Mouse (Mus musculus) forebrain, embryonic 11.5 days (tissue): ENCODE measurements around the gene Dcp1a. TPM values are rescaled to one million over a fixed set of nuclear protein-coding genes. Genes with fewer than 3 reads are reported as not detected.
"Not testable (repeated sequence)": the region's sequence is repeated elsewhere in the genome, so short reads cannot be mapped to it uniquely, and the experiment has no call there.

ENCODE experiments used
- ATAC-seq: fragments of 200-750 bp; cut with Nextera tagmentation; replicated peaks from 2 replicates; pipeline ENCODE4 v1.8.0; 2017; ENCODE audit warnings: moderate TSS enrichment; ENCODE audit not compliant: low FRiP score
- DNase-seq: peaks from one replicate; pipeline ENCODE4 v3.0.0-alpha.2; 2017; ENCODE audit warnings: low spot score
- H3K27ac ChIP-seq: fragments of 300-500 bp; sonication (generic); 2 replicates; pipeline ENCODE4 v1.5.1; 2014; ENCODE audit warnings: low read depth, low read length
- H3K27me3 ChIP-seq: fragments of 300-500 bp; sonication (generic); 2 replicates; pipeline ENCODE4 v1.6.1; 2014; ENCODE audit warnings: mild to moderate bottlenecking, low read length, mixed read lengths; ENCODE audit not compliant: control insufficient read depth, insufficient read depth
- H3K36me3 ChIP-seq: fragments of 300-500 bp; sonication (generic); 2 replicates; pipeline ENCODE4 v1.6.1; 2014; ENCODE audit warnings: mild to moderate bottlenecking, low read length, moderate library complexity, mixed read lengths; ENCODE audit not compliant: control insufficient read depth, insufficient read depth
- H3K4me1 ChIP-seq: fragments of 300-500 bp; sonication (generic); replicated peaks from 2 replicates; pipeline ENCODE4 v1.6.1; 2014; ENCODE audit warnings: low read length, mixed read lengths; ENCODE audit not compliant: control insufficient read depth, insufficient read depth
- H3K4me2 ChIP-seq: fragments of 300-500 bp; sonication (generic); 2 replicates; pipeline ENCODE4 v1.6.1; 2014; ENCODE audit warnings: low read depth, mild to moderate bottlenecking, low read length, moderate library complexity, mixed read lengths; ENCODE audit not compliant: severe bottlenecking
- H3K4me3 ChIP-seq: fragments of 300-500 bp; sonication (generic); 2 replicates; pipeline ENCODE4 v1.5.1; 2014; ENCODE audit warnings: low read depth, low read length
- H3K9ac ChIP-seq: fragments of 300-500 bp; sonication (generic); 2 replicates; pipeline ENCODE4 v1.6.1; 2014; ENCODE audit warnings: low read length
- H3K9me3 ChIP-seq: fragments of 300-500 bp; sonication (generic); 2 replicates; pipeline ENCODE4 v1.6.1; 2016; ENCODE audit warnings: low read length, mixed read lengths; ENCODE audit not compliant: control insufficient read depth
- WGBS: fragments of 180-500 bp; shearing (Covaris S2); extraction: QIAGEN DNeasy Blood & Tissue Kit; methylation state at CpG from one replicate; pipeline ENCODE4 v1.1.7; 2014; 5-methylcytosine and 5-hydroxymethylcytosine counted together
- polyA plus RNA-seq: library from polyadenylated mRNA; unstranded; fragments of >200 nt; fragmentation: Nextera tagmentation; extraction: Ambion mirVana; gene quantifications from 2 replicates; pipeline ENCODE4 v1.2.1, GENCODE M21; 2014

Dcp1a gene
- polyA plus RNA-seq, 1 experiment from 2014 or later: 34.6 TPM

DNA sequence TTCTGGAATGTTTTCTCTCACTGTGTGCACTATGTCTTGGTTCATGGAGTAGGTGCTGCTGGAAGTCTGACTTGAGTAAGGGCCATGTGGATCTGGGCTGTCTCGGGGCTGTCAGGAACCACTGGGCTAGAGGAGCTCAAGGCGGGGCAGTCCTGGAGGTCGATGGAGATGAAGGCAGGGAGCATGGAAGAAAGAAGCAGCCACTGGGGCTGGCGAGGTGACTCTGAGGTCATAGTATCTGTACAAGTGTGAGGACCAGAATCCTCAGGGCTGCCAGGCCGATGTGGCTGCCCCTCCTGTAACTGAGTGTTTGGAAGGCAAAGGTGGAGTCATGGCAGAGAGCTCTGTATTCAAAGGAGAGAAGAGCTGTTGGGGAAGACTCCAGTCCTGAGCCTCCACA is 49.6 kb downstream of the Dcp1a start:
- H3K9ac ChIP-seq: no peak overlapping the region
- H3K4me3 ChIP-seq: no peak overlapping the region
- H3K4me1 ChIP-seq: 0 out of 2 replicates have a peak, but pooled peaks cover 3% of the 10 kb centered on the region
- H3K27ac ChIP-seq: no peak overlapping the region
- ATAC-seq (no peak), DNase-seq (no peak)
- H3K36me3 ChIP-seq: peaks cover 6% of the 10 kb centered on the region
- H3K27me3 ChIP-seq: no peaks in the 10 kb centered on the region
- no peaks in the 10 kb centered on the region for H3K9me3 ChIP-seq
- no peak overlapping the region for H3K4me2 ChIP-seq
- 90% methylated on average over 5 of the region's 5 CpGs for WGBS

DNA sequence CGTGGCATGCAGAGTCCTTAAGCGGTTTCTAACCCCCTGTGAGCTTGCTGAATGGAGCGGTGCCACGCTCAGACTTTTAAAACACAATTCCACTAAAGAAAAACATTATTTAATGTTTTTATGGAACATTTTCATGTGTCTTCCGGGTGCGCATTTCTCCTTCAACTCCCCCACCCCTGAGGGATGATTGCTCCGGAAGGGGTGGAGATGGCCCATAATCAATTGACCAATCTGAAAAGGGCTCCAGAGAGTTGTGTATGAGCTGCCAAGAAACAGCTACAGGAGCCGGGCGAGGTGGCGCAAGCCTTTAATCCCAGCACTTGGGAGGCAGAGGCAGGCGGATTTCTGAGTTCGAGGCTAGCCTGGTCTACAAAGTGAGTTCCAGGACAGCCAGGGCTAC is 50.1 kb downstream of the Dcp1a start:
- 95% methylated on average over 12 of the region's 12 CpGs for WGBS
- no peaks in the 10 kb centered on the region for H3K27me3 ChIP-seq
- no peaks in the 10 kb centered on the region for H3K9me3 ChIP-seq
- H3K9ac ChIP-seq: no peak overlapping the region
- H3K4me1 ChIP-seq: 0 out of 2 replicates have a peak, but pooled peaks cover 3% of the 10 kb centered on the region
- DNase-seq (no peak), ATAC-seq (no peak)
- no peak overlapping the region for H3K27ac ChIP-seq
- H3K4me3 ChIP-seq: no peak overlapping the region
- H3K36me3 ChIP-seq: peaks cover 5% of the 10 kb centered on the region
- H3K4me2 ChIP-seq: no peak overlapping the region

DNA sequence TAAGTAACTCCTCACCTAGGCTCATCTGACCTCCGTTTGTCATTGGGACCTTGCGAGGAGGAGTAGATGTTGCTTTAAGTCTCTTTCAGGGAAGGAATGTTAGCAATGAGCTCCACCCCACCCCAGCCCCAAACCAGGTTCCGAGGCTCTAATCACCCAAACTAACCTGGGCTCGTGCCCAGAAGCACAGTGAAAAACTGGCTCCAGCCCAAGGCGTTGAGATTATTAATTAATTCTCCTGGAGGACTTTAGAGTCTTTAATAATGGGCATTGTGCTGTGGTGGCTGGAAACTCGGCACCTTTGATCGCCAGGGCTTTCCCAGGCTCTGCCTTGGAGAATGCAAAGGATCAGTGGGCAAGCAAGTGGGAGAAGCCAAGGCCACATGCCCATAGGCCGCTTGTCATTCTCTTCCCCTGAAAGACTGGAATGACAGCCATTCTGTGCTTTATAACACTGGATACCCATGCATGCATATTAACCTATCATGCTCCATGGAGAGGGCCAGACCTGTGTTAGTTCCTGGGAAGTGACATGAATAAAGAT is 51.5 kb downstream of the Dcp1a start:
- no peak overlapping the region for H3K4me3 ChIP-seq
- DNase-seq (no peak), ATAC-seq (no peak)
- no peaks in the 10 kb centered on the region for H3K9me3 ChIP-seq
- H3K27me3 ChIP-seq: no peaks in the 10 kb centered on the region
- peaks cover 5% of the 10 kb centered on the region for H3K36me3 ChIP-seq
- 77% methylated on average over 8 of the region's 8 CpGs for WGBS
- 0 out of 2 replicates have a peak, but pooled peaks cover 3% of the 10 kb centered on the region for H3K4me1 ChIP-seq
- no peak overlapping the region for H3K9ac ChIP-seq
- no peak overlapping the region for H3K27ac ChIP-seq
- no peak overlapping the region for H3K4me2 ChIP-seq

DNA sequence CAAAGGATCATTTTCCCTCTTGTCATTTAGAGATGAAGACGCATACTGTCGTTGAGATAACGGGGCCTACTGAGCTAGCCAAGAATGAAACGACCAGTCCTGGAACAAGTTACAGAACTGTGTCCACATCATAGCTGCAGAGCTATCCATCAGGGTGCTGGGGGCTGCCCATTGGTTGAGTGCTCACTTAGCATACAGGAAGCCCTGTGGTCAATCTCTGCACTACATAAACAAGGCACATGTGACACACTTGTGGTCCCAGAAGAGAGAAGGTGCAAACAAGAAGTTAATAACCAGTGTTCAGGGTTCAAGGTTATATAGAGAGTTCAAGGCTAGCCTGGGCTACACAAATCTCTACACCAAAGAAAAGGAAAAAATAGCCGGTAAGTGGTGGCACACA is 52.1 kb downstream of the Dcp1a start:
- H3K36me3 ChIP-seq: peaks cover 2% of the 10 kb centered on the region
- DNase-seq (no peak), ATAC-seq (no peak)
- H3K4me2 ChIP-seq: no peak overlapping the region
- WGBS: 84% methylated on average over 5 of the region's 5 CpGs
- no peak overlapping the region for H3K27ac ChIP-seq
- H3K27me3 ChIP-seq: no peaks in the 10 kb centered on the region
- no peak overlapping the region for H3K4me3 ChIP-seq
- 0 out of 2 replicates have a peak, but pooled peaks cover 3% of the 10 kb centered on the region for H3K4me1 ChIP-seq
- no peaks in the 10 kb centered on the region for H3K9me3 ChIP-seq
- no peak overlapping the region for H3K9ac ChIP-seq

DNA sequence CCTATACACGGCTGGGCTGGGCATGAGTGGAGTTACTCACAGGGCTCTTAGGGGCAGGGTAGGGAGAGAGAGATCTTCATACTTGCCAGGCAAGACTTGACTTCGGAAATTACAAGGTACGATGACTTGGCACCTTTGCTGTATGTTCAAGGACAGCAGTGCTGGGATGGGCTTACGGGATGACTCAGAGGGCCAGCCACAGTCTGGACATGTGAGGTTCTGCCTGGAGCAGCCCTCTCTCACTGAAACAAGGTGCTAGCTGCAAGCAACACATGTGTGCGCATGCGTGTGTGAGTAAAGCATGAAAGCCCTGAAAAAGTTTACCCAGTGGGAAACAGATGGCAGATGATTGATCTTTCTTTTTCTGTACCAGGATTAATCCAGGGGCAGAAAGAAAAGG is 52.6 kb downstream of the Dcp1a start:
- H3K36me3 ChIP-seq: no peaks in the 10 kb centered on the region; the same call in 1 of the 2 replicates
- no peak overlapping the region for H3K4me3 ChIP-seq
- H3K4me2 ChIP-seq: no peak overlapping the region
- no peak overlapping the region for H3K9ac ChIP-seq
- no peak for ATAC-seq
- 98% methylated on average over 6 of the region's 6 CpGs for WGBS
- no peaks in the 10 kb centered on the region for H3K27me3 ChIP-seq
- DNase-seq: no peak
- 0 out of 2 replicates have a peak, but pooled peaks cover 3% of the 10 kb centered on the region for H3K4me1 ChIP-seq
- no peak overlapping the region for H3K27ac ChIP-seq
- H3K9me3 ChIP-seq: no peaks in the 10 kb centered on the region

DNA sequence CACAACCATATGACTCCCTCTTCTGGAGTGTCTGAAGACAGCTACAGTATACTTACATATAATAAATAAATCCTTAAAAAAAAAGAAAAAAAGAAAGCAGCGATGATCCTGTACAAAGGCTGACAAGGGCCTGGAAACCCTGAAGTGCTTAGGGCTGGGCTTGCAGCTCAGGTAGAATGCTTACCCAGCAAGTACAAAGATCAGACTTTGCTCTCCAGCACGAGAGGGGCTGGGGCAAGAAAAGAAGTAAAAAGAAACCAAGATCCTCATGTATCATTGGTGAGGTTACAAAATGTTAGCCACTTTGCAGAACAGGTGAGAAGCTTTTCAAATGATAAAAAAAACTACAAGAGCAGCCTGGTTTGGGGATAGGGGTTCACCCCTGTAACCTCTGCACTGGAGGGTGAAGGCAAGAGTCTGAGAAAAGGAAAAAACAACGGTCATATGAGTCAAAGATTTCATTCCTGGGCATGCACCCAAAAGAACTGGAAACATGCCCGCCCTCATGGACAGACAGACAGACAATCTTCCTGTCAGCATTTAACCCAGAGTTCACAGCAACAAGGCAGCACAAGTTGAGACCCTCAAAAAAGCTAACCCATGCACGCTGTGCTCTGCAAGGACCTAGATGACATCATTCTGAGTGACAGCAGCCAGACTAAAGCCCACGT is 54.6 kb downstream of the Dcp1a start:
- Histone ChIP-seq H3K27me3 (no peaks in the 10 kb centered on the region), H3K9me3 (no peaks in the 10 kb centered on the region), H3K4me3 (no peak overlapping the region), H3K36me3 (no peaks in the 10 kb centered on the region), H3K4me1 (0 out of 2 replicates have a peak, but pooled peaks cover 3% of the 10 kb centered on the region), H3K4me2 (no peak overlapping the region), H3K9ac (no peak overlapping the region), H3K27ac (no peak overlapping the region)
- DNase-seq: no peak
- ATAC-seq: no peak
- WGBS: 83% methylated on average over 6 of the region's 6 CpGs

DNA sequence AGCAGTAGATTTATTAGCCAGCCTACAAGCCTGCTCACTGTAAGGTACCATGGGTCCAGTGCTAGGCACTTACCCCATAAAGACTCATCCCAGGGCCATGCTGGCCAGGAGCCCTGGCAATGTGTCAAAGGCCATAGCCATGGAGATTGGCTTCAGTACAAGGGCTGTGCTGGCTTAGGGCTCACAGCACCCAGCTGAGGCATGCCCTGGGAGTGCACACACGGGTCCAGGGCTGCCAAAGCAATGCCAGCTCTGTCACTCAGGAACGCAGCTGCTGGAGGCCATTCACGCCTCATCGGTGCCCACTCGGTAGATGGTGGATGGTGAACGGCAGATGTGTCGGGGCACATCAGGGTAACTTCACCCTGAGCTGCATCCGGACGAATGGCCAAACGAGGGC is 62.2 kb downstream of the Dcp1a start:
- no peak overlapping the region for H3K27ac ChIP-seq

DNA sequence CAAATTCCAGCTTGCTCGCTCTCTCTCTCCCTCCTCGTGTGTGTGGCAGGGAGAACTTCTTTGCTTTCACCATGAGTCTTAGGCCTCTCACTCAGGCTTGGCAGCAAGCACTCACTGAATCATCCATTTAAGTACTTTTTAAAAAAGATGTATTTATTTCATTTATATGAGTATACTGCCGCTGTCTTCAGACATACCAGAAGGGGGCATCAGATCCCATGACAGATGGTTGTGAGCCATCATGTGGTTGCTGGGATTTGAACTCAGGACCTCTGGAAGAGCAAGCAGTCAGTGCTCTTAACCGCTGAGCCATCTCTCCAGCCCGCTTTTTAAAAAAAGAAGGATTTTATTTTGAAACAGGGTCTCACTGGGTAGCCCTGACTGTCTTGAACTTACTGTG is 64.0 kb downstream of the Dcp1a start:
- not testable (repeated sequence) for H3K4me1 ChIP-seq, DNase-seq, H3K4me3 ChIP-seq, ATAC-seq, H3K4me2 ChIP-seq, H3K27me3 ChIP-seq, H3K9ac ChIP-seq, H3K36me3 ChIP-seq, H3K9me3 ChIP-seq, H3K27ac ChIP-seq
- WGBS: 86% methylated on average over 5 of the region's 5 CpGs

More for the DNA sequence above, 62.2 kb downstream of the Dcp1a start:
- no peaks in the 10 kb centered on the region for H3K9me3 ChIP-seq
- DNase-seq (no peak), ATAC-seq (no peak)
- H3K4me3 ChIP-seq: no peak overlapping the region
- no peaks in the 10 kb centered on the region for H3K27me3 ChIP-seq
- no peak overlapping the region for H3K9ac ChIP-seq
- H3K4me1 ChIP-seq: no peaks in the 10 kb centered on the region
- no peak overlapping the region for H3K4me2 ChIP-seq
- WGBS: 75% methylated on average over 10 of the region's 10 CpGs
- no peaks in the 10 kb centered on the region for H3K36me3 ChIP-seq
